Mouse (Mus musculus) liver, embryonic 16.5 days (tissue): ENCODE results near the gene Mtcp1. TPM values are rescaled to one million over a fixed set of nuclear protein-coding genes. Genes with fewer than 3 reads are reported as not detected.
A peak's percentile ranks its signal among the peaks of the same experiment; 100 is the strongest.

Experiments used
- ATAC-seq: fragments of 200-750 bp; cut with Nextera tagmentation; 2 replicates; pipeline ENCODE4 v1.8.0; 2017; ENCODE audit warnings: low read depth, mild to moderate bottlenecking, moderate number of reproducible peaks, moderate library complexity
- H3K27ac ChIP-seq: fragments of 300-500 bp; sonication (generic); 2 replicates; pipeline ENCODE4 v1.5.1; 2014; ENCODE audit warnings: mild to moderate bottlenecking, low read length
- H3K27me3 ChIP-seq: fragments of 300-500 bp; sonication (generic); 2 replicates; pipeline ENCODE4 v1.6.1; 2014; ENCODE audit warnings: low read depth, low read length, mixed read lengths; ENCODE audit not compliant: control insufficient read depth, insufficient read depth
- H3K36me3 ChIP-seq: fragments of 300-500 bp; sonication (generic); 2 replicates; pipeline ENCODE4 v1.6.1; 2014; ENCODE audit warnings: mild to moderate bottlenecking; ENCODE audit not compliant: control insufficient read depth, insufficient read depth
- H3K4me1 ChIP-seq: fragments of 300-500 bp; sonication (generic); 2 replicates; pipeline ENCODE4 v1.6.1; 2014; ENCODE audit warnings: low read depth, low read length, mixed read lengths; ENCODE audit not compliant: control insufficient read depth
- H3K4me2 ChIP-seq: fragments of 300-500 bp; sonication (generic); 2 replicates; pipeline ENCODE4 v1.6.1; 2014; ENCODE audit warnings: low read depth, low read length, mixed read lengths
- H3K4me3 ChIP-seq: fragments of 300-500 bp; sonication (generic); 2 replicates; pipeline ENCODE4 v1.5.1; 2014; ENCODE audit warnings: low read depth, mild to moderate bottlenecking, low read length
- H3K9ac ChIP-seq: fragments of 300-500 bp; sonication (generic); 2 replicates; pipeline ENCODE4 v1.6.1; 2014; ENCODE audit warnings: low read depth, low read length
- H3K9me3 ChIP-seq: fragments of 300-500 bp; sonication (generic); replicated peaks from 2 replicates; pipeline ENCODE4 v1.6.1; 2016; ENCODE audit warnings: low read length; ENCODE audit not compliant: control insufficient read depth
- WGBS: fragments of 180-500 bp; shearing (Covaris S2); extraction: QIAGEN DNeasy Blood & Tissue Kit; methylation state at CpG from one replicate; pipeline ENCODE4 v1.1.7; 2014; ENCODE audit not compliant: insufficient replicate concordance; 5-methylcytosine and 5-hydroxymethylcytosine counted together
- polyA plus RNA-seq: library from polyadenylated mRNA; unstranded; fragments of >200 nt; fragmentation: Nextera tagmentation; extraction: Ambion mirVana; gene quantifications from 2 replicates; pipeline ENCODE4 v1.2.1, GENCODE M21; 2015

The Mtcp1 gene
- polyA plus RNA-seq: 5.3 and 6.3 TPM in 2 replicates

DNA sequence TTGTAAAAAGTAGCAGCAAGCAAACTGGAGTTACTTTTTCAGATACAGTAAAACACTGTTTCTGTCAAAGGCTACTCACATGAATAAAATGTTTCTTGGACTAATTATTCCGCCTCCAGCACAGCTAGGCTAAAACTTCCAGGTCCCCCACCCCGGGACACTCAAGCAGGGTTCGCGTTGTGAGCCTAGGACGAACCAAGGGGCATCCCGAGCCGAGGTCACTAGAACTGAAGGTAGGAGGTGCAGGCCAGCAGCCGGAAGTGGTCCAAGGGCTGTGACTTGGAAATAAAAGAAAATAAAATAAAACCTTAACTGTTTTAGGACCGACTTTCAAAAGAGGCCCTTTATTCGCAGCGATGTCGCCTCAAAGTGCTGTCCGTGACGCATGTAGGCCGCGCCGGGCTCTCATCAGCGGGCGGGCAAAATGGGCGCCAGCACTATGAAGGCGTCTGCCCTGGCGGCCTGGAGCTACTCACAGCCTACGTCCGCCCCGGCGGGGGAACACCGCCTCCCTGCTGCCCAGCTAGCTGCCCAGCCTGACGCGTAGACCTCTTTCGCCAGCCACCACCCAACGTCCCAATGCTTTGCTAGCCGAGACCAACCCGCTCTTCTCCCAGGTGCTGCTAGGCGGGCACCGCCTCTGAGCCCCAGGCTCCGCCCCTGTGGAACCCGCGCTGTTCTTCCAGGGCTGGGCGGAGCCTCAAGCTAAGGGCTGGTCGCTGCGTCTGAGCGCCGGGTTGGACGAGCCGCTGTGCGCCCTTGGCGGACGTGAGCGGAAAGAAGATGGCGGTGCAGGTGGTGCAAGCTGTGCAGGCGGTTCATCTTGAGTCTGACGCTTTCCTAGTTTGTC is at the start of gene Mtcp1, which contains the start of the genes Cmc4 and Brcc3:
Gene Mtcp1 (minus strand): TSS at position 653 of the 850 bp plus-strand sequence.
Gene Cmc4 (minus strand): TSS at position 649 of the 850 bp plus-strand sequence.
Gene Brcc3 (plus strand): TSS at position 693 of the 850 bp plus-strand sequence.
- peak within 1 kb of the TSS; percentile 95 for H3K27ac ChIP-seq
- peak; percentile 97 for ATAC-seq
- peak within 1 kb of the TSS; percentile 76 for H3K9ac ChIP-seq
- H3K4me1 ChIP-seq: no peaks in the 10 kb centered on the region
- H3K27me3 ChIP-seq: no peaks in the 10 kb centered on the region
- H3K4me3 ChIP-seq: peak within 1 kb of the TSS; percentile 69
- H3K9me3 ChIP-seq: no peaks in the 10 kb centered on the region
- 16% methylated on average over 52 of the region's 52 CpGs for WGBS
- no peaks in the 10 kb centered on the region for H3K36me3 ChIP-seq
- peak within 1 kb of the TSS; percentile 57 for H3K4me2 ChIP-seq

DNA sequence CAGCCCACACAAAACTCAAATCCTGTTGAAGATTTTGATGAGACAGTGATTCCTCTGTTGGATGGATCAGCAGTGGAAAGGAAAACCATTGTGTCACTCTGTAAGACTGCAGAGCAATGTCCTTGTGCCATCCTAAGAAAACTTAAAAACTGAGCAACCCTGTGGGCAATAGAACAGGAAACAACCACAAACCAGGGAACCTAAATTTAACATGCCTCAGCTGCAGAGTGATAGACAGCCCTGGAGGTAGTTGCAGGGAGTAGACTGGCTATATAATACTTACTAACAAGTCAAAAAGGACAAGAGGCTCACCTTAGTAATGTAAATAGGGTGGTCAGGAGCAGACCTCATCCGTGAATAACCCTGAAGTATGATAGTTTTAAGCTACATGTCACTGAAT is 38.2 kb upstream of the Mtcp1 start:
- no peak for ATAC-seq
- Histone ChIP-seq H3K4me3 (no peak overlapping the region), H3K4me2 (no peak overlapping the region), H3K9me3 (no peaks in the 10 kb centered on the region), H3K36me3 (peaks cover 3% of the 10 kb centered on the region; the same call in 1 of the 2 replicates), H3K27ac (no peak overlapping the region), H3K27me3 (no peaks in the 10 kb centered on the region), H3K9ac (no peak overlapping the region), H3K4me1 (no peaks in the 10 kb centered on the region)
- 56% methylated on average over 1 of the region's 1 CpGs for WGBS

DNA sequence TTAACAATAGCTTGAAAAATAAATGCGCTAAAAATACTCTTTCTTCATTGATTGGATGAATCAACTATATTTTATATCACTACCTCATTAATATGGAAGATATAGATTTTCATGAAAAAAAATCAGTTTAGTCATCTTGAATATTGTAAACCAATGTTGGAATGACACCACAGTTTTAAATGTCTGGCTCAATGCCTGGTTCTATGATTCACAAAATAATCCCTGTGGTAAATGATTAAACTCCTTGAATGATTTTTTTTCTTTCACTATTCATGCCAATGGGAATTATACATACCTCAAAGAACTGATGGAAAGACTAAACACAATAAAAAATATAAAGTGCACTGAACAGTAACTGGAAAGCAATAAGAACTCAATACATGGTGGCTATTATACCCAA is 6.7 kb downstream of the Mtcp1 start:
- H3K9me3 ChIP-seq: no peaks in the 10 kb centered on the region
- no peak for ATAC-seq
- H3K4me3 ChIP-seq: no peak overlapping the region
- WGBS: 81% methylated on average over 1 of the region's 1 CpGs
- H3K4me2 ChIP-seq: no peak overlapping the region
- H3K9ac ChIP-seq: no peak overlapping the region
- H3K27ac ChIP-seq: no peak overlapping the region
- H3K27me3 ChIP-seq: no peaks in the 10 kb centered on the region
- H3K36me3 ChIP-seq: no peaks in the 10 kb centered on the region
- no peaks in the 10 kb centered on the region for H3K4me1 ChIP-seq

DNA sequence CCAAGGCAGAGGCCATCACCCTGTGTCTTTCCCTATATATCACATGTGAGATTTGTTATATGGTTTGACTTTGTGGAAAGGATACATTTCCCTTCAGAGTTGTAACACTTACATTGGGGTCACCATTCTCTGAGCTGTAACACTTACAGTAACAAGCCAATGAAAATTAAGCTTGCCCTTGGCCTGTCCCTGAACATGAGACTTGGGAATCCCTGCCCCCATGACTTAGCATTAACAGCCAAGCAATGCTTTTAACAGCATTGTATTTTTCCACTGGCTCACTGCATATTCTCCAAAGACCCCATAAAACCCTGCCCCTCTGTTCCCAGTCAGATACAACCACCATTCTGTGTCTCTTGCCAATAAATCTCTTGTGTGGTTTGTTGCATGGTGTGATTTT is 13.0 kb downstream of the Mtcp1 start:
- Histone ChIP-seq H3K27me3 (no peaks in the 10 kb centered on the region), H3K36me3 (no peaks in the 10 kb centered on the region; the same call in 1 of the 2 replicates), H3K9me3 (no peaks in the 10 kb centered on the region), H3K4me1 (peaks cover 12% of the 10 kb centered on the region), H3K4me3 (no peak overlapping the region), H3K4me2 (no peak overlapping the region), H3K27ac (peak overlapping the region; percentile 81), H3K9ac (no peak overlapping the region)
- ATAC-seq: no peak

DNA sequence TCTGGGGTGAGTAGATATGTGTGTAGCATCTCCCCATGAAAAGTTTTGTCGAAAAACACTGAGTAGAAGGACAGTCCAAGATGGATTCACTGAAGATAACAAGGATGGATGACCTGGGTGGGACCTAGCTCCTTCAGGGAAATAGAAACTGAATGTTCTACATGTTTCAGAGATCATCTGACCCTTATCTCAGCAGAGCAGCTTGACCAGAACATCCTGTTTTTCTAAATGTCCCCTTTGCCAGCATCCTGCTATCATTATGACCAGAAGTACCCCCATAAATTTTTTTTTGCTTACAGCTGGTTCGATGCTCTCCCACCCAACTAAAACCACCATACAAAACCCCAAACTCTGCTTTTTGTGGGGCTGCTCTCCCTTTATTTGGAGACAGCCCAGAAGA is 13.7 kb downstream of the Mtcp1 start:
- Histone ChIP-seq H3K9me3 (no peaks in the 10 kb centered on the region), H3K36me3 (no peaks in the 10 kb centered on the region; the same call in 1 of the 2 replicates), H3K4me1 (peaks cover 12% of the 10 kb centered on the region), H3K4me2 (0 out of 2 replicates have a peak overlapping the region, but pooled peaks have one; percentile 0), H3K4me3 (no peak overlapping the region), H3K27me3 (no peaks in the 10 kb centered on the region), H3K9ac (no peak overlapping the region), H3K27ac (peak overlapping the region; percentile 81)
- WGBS: 22% methylated on average over 2 of the region's 2 CpGs
- peak; percentile 94 for ATAC-seq

DNA sequence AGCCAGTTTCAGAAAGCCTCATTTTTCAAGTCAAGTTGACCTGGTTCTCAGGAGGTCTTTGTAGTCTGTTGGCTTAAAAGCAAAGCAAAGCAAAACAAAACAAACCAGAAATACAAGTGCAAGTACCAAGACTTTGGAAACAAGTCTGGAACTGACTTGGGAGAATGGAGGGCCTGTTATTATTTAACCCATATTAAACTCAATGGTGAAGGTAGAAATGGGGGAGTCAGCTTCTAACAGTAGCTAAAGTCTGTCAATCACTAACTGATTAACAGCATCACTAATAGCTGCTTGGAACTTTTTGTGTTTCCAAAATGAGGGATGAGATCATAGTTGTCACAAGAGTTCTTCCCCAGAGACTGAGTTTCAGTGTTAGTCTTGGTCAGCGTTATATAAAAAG is 16.9 kb downstream of the Mtcp1 start:
- H3K9me3 ChIP-seq: no peaks in the 10 kb centered on the region
- no peaks in the 10 kb centered on the region; the same call in 1 of the 2 replicates for H3K36me3 ChIP-seq
- H3K4me1 ChIP-seq: peaks cover 12% of the 10 kb centered on the region
- no peak overlapping the region for H3K4me2 ChIP-seq
- H3K9ac ChIP-seq: no peak overlapping the region
- no peaks in the 10 kb centered on the region for H3K27me3 ChIP-seq
- 65% methylated on average over 1 of the region's 1 CpGs for WGBS
- H3K4me3 ChIP-seq: no peak overlapping the region
- ATAC-seq: no peak
- no peak overlapping the region for H3K27ac ChIP-seq

GRCm38 (mm10) chrX:75382195-75382771 is 34.1 kb downstream of the Mtcp1 start, which contains the start of the genes Fundc2 and F8:
TSS of gene Fundc2 (plus strand) at chrX:75382399.
TSS of gene F8 (minus strand) at chrX:75382615.
- H3K9ac ChIP-seq: peak within 1 kb of the TSS; percentile 66
- peak within 1 kb of the TSS; percentile 65 for H3K4me3 ChIP-seq
- ATAC-seq: peak; percentile 87

DNA sequence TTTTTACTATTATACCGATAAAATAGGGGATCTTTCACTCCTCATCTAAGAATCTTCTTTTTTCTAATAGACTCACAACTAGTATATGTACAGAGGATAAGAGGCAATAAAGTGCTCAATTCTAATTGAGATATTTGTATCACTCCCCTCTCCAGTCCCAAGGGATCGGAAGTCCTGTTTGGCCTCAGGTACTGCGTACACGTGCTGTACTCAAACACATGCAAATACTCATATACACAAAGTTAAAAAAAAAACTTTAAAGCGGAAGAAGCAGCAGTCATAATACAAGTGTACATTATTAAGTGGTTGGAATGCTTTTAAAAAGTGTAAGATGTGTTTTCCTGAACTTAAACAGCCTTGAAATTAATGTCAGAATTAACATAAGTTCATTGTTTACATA is 34.7 kb downstream of the Mtcp1 start:
- H3K27ac ChIP-seq: no peak overlapping the region

More at GRCm38 (mm10) chrX:75382195-75382771, 34.1 kb downstream of the Mtcp1 start, which contains the start of the genes Fundc2 and F8:
- Histone ChIP-seq H3K4me1 (no peaks in the 10 kb centered on the region), H3K9me3 (no peaks in the 10 kb centered on the region), H3K36me3 (no peaks in the 10 kb centered on the region), H3K27ac (peak within 1 kb of the TSS; percentile 81), H3K4me2 (peak within 1 kb of the TSS; percentile 64), H3K27me3 (no peaks in the 10 kb centered on the region)
- WGBS: 16% methylated on average over 23 of the region's 25 CpGs

GRCm38 (mm10) chrX:75381176-75381575 is 35.2 kb downstream of the Mtcp1 start:
- H3K4me3 ChIP-seq: no peak overlapping the region
- no peaks in the 10 kb centered on the region for H3K36me3 ChIP-seq
- no peak for ATAC-seq
- H3K27ac ChIP-seq: no peak overlapping the region
- 58% methylated on average over 1 of the region's 1 CpGs for WGBS
- no peaks in the 10 kb centered on the region for H3K9me3 ChIP-seq
- H3K4me1 ChIP-seq: no peaks in the 10 kb centered on the region
- no peak overlapping the region for H3K4me2 ChIP-seq
- no peaks in the 10 kb centered on the region for H3K27me3 ChIP-seq
- no peak overlapping the region for H3K9ac ChIP-seq

More for the DNA sequence above, 34.7 kb downstream of the Mtcp1 start:
- peak overlapping the region; percentile 65 for H3K4me3 ChIP-seq
- H3K36me3 ChIP-seq: no peaks in the 10 kb centered on the region
- H3K9ac ChIP-seq: no peak overlapping the region
- ATAC-seq: no peak
- no peaks in the 10 kb centered on the region for H3K27me3 ChIP-seq
- H3K9me3 ChIP-seq: no peaks in the 10 kb centered on the region
- H3K4me1 ChIP-seq: no peaks in the 10 kb centered on the region
- peak overlapping the region; percentile 64 for H3K4me2 ChIP-seq
- WGBS: 71% methylated on average over 5 of the region's 5 CpGs
